Mouse (Mus musculus): ENCODE data around the gene Triml1. TPM values are rescaled to one million over a fixed set of nuclear protein-coding genes. Genes with fewer than 3 reads are reported as not detected.

Gene Triml1
- polyA plus RNA-seq, 1 experiment from 2014 or later, result not detected

Other genes starting within 250 kb of the Triml1 start
- not detected in 3 replicates for gene Triml2, start 39.1 kb upstream of the Triml1 start, polyA plus RNA-seq (2018)
- gene Zfp42, start 165.5 kb upstream of the Triml1 start, polyA plus RNA-seq (2018), result not detected in 3 replicates

Data from macrophage (primary cell).